Mouse (Mus musculus) lung, postnatal 0 days (tissue): ENCODE measurements at regions not wholly inside any gene's neighbourhood (a gene's known extent, or its start where the extent isn't known, plus 50 kb on each side); places are given as distances from the start of the nearest gene placed in this dataset.

Experiments used
- CTCF ChIP-seq: IDR thresholded peaks from 2 replicates; pipeline ENCODE4 v1.5.1; 2016; ENCODE audit warnings: antibody characterized with exemption, mild to moderate bottlenecking
- EP300 ChIP-seq: IDR thresholded peaks from 2 replicates; pipeline ENCODE4 v1.6.1; 2016; ENCODE audit warnings: antibody characterized with exemption, mild to moderate bottlenecking, control low read depth

DNA sequence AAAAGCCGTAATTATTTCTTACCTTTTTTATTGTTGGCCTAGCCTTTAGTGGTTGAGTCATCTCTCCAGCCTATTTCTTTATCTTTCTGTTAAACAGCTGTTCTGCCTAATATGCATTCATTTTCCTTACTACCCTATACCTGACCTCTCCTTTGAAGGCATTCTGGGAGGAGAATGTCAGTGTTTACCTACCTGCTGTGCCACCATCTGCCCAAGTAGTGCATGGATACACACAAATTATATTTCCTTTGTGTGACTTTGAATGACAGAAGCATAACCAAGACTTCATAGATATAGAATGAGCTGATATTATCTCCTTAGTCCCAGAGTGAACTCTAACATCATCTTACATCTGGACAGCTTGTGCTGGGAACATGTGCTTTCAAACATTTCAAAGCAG, 293.5 kb upstream of the Tom1l1 start:
- no peak for TF ChIP-seq EP300
- TF ChIP-seq CTCF: no peak
